Mouse (Mus musculus) frontal cortex, postnatal 36 days (tissue): ENCODE measurements around the gene Npw.
A peak's percentile ranks its signal among the peaks of the same experiment; 100 is the strongest.
"Not testable (repeated sequence)": the region's sequence is repeated elsewhere in the genome, so short reads cannot be mapped to it uniquely, and the experiment has no call there.

Experiments used
- DNase-seq, 2 experiments: peaks; one replicate each; pipeline ENCODE4 v3.0.0; 2022; ENCODE audit warnings: low spot score in 2 of 2

Npw gene

DNA sequence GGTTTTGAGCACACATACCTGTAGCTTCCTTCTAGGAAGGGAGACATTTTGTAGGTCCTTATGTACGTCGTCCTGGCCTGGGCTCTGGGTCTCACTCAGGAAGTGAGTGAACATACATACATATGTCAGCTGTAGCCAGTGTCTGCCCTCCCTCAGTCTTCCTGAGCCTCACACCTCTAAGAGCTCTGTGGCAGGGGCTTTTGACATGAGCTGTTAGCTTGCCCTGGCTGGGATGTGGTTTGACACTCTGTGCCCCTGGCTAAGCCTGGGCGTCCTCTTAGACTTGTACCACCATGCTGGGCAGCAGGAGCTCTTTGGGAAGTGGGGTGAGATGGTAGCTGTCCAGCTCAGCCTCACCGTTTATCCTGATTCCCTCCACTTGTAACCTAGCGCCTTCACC is 13.1 kb upstream of the Npw start:
- DNase-seq = no peak

DNA sequence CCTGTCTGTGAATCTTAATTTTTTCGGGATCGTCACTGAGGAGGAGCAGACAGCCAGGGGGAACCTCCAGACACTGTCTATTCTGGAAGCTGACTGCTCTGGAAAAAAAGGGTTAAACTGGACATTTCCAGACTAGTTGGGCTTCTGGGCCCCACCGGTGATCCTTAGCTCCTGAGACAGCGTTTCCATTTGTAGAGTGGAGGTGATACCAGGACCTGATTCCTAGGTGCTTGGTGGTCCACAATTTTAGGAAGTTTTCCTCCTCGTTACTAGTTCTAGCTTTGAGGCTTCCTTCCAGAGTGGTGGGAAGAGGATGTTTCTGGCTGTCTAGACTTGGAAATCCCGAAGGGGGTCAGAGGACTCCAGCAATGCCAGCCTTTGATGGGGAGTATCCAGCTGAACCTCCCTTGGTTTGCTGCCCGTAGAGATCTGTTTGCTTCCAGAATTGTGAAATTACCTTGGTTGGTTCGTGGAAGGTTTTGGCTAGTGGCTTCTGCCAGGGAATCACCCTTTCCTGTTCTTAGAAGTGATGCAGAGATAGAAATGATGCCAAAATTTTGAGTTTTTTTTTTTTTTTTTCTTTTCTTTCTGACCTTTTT is 12.1 kb upstream of the Npw start:
- DNase-seq = no peak

DNA sequence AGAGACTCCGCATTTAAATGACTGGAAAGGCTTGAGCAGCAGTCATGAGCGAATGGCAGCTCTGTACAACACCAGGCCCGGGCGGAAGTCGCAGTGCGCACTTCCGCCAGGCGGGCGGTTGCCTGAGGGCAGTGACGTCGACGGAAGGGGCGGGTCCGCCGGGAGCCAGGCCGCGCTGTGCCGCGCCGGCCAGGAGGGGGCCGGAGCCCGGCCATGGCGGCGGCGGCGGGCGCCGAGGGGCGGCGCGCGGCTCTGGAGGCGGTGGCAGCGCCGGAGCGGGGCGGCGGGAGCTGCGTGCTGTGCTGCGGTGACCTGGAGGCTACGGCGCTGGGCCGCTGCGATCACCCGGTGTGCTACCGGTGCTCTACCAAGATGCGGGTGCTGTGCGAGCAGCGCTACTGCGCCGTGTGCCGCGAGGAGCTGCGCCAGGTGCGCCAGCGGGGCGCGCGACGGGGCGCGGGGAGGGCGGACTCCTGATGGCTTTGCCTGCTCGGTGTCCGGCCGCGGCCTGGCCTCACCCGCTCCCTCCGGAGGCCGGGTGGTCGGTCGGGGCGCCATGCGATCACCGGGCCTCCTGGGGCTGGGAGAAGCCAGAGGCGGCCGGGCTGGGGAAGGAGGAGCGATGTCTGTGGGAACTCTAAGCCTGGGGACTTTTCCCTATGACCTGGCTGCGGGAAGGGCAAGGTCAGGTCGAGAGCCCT is 11.4 kb upstream of the Npw start, which contains the start of gene Zfp598:
TSS of gene Zfp598 (plus strand) at position 143 of the 701 bp plus-strand sequence.
- DNase-seq = peak; percentile 92 to 95

DNA sequence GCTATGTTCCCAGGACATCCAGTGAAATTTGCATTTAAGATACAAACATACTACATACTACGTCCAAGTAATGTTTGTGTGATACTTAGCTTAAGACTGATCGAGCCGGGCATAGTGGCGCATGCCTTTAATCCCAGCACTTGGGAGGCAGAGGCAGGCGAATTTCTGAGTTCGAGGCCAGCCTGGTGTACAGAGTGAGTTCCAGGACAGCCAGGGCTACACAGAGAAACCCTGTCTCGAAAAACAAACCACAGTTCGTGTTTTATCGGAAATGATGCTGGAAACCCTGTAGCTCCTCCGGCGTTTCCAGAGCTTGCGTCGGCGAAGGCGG is 10.9 kb upstream of the Npw start:
- not testable (repeated sequence) for DNase-seq

DNA sequence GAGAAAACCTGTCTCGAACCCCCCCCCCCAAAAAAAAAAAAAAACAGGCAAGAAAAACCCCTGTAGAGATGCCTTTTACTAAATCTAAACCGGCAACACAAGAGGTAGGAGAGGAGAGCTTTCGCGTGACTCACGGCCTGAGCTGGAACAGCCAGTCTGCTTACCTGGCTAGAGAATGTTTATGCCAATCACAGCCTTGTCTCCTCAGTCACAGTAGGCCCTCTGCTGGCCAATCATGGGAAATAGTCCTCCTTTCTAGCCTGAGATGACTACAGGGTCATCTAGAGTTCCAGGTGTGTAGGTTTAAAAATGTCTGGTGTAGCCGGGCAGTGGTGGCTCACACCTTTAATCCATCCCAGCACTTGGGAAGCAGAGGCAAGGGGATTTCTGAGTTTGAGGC is 9.2 kb upstream of the Npw start:
- peak in 1 of 2 experiments; percentile 46 for DNase-seq

DNA sequence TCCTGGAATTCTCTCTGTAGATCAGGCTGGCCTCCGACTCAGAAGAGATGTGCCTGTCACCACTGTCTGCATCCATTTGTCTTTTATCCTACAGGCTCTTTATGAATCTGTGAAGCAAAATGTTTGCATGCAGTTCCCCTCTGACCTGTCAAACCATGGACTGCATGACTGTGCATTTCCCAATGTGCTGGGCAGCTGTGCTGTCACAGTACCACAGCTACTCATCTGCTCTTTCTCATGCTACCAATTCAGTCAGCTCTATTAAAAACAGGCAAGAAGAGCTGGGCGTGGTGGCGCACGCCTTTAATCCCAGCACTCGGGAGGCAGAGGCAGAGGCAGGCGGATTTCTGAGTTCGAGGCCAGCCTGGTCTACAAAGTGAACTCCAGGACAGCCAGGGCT is 8.8 kb upstream of the Npw start:
- not testable (repeated sequence) for DNase-seq

DNA sequence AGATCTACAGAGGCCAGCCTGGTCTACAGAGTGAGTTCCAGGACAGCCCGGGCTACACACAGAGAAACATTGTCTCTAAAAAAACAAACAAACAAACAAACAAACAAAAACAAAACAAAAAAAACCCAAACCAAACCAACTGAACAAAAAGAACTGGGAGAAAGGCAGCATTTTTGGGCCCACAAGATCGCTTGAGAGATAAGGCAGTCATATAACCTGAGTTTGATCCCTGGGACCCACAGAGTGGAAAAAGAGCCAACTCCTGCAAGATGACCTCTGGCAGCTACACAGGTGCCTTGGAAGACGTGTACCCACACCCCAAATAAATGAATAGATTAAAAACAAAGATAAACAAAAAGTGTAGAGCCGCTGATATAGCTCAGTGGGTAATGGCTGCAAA is 3.3 kb downstream of the Npw start:
- no peak for DNase-seq

DNA sequence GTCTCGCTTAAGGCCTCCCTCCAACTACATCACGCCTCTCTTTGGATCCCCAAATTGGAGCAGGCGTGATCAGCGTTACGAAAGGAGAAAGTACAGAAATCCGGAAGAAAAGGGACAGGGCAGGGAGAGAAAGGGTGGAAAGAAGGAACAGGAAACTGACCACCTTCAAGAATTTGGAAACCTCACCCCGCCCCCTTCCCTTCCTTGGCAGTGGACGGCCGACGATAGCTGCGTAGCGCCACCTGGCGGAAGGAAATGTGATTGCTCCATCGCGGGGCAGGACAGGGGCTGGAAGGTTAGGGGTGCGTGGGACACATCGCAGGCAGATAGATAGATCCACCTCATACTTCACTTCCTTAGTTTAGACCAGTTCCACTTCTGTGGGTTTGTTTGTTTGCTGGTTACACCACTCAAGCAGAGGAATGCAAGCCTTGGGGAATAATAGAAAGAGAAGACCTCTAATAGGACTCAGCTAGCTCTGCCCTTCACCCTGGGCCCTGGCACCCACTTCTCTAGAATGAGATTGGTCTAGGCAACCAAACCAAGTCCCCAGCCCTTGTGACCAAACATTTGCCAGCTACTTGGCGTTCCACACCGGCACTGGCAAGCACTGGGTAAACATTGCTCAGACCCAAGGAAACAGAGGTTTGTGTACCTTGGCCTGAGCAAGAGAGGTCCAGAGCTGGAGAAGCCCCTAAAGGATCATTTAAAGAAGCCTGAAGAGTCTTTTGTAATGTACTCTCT is 4.1 kb downstream of the Npw start:
- peak; percentile 39 to 51 for DNase-seq

DNA sequence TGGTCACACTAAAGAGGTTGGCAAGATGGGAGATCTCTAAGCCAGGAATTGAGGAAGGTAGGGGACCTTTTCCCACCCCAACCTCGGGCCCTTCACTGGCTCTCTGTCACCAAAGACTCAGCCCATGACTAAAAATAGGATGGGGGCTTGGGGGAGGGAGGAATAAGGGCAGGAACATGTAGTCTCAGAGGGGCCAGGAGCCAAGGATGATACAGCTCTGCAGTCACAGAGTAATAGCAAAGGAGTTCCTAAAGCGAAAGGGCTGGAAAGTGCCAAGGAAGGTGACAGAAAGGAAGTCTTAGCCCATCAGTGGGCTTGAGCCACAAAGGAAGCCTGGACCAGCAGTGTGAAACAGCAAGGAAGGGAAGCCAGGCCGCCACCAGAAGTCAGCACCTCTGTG is 6.4 kb downstream of the Npw start:
- no peak for DNase-seq

DNA sequence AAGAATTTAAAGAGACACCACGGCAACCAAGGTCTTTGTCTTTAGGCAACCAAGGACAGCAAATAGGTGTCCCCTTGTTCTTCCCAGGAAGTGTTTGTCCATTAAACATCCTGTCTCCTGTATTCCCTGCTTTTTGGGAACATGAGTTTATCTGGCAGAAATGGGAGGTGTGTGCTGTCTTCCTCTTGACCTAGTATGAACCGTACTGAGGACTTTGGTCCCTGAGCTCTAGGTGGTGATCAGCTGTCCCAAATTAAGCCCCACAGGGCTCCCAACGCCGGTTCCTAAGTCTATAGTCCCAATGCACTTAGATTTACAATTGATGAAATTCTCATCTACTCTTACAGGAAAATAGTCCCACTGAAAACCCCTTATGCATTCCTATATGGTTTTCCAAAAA is 7.5 kb downstream of the Npw start:
- DNase-seq = no peak

DNA sequence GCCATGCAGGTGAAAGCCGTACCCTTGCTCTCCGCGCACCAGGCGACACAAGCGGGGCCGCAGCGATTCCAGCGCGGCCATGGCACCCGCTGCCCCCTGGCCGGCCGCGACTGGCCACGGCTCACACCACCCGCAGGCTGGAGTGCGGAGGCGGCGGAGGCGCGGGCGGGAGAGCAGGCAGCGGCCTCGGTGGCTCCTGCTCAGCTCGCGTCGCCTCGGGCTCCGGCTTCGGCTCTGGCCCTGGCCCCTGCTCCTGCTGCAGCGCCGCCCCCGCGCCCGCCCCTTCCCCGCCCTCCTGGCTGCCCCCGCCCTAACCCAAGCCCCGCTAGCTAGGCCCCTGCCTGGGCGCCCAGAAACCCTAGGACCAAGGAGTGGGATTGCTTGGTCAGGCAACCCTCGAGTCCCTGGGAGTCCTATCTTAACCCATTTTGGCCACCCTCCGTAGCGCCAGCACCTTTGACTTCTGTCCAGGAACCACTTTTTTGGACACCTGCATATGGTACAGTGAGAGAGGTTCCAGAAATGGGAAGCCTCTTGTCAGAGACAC is 8.1 kb downstream of the Npw start, which contains the start of gene Slc9a3r2:
TSS of gene Slc9a3r2 (minus strand) at position 258 of the 547 bp plus-strand sequence.
- DNase-seq = no peak

DNA sequence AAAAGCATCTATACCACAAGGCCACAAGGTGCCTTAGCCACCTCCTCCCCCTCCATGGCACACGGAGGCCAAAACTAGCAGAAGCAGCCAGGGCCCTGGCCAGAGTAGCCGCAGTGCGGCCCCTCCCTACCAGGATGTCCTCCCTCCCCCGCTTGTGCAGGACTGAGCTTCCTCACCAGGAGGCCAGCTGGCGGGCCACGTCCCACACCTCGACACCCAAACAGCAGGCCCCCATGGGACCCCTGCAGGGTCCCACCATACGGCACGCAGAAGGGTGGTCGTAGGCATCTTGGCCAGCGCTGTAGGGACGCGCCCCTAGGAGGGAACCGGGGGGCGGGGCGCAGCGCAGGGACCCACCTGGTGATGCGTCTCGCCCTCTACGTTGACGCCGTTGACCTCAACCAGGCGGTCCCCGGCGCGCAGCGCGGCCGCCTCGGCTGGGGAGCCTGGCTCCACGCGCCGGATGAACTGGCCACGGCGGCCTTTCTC is 8.6 kb downstream of the Npw start:
- no peak for DNase-seq

DNA sequence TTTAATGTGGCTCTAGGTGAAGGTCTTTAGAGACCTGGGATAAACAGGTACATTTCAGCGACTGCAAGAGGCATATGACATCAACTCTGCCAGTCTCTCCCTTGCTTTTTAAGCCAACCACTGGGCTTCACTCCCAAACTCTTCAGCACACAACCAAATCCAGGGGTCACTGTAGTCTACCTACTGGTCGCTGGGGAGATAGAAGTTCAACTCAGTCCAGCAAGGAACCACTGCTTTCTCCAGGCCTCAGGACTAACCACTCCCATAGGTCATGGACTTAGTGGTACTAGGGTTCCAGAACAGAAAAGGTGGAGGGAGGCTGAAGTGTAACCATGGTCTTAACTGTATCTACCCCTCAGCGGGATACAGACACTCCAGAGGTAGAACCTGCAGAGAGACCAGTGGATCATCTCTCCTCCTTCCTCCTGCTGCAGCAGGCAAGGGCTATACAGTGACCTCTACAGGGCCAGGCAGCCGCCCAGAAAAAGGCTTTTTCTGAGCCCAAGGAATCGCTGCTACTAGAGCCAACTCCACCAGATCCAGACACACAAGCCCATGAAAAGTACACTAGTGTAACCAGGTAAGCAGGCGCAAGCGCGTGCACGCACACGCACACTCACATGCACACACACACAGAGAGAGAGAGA is 9.4 kb downstream of the Npw start:
- DNase-seq = no peak

DNA sequence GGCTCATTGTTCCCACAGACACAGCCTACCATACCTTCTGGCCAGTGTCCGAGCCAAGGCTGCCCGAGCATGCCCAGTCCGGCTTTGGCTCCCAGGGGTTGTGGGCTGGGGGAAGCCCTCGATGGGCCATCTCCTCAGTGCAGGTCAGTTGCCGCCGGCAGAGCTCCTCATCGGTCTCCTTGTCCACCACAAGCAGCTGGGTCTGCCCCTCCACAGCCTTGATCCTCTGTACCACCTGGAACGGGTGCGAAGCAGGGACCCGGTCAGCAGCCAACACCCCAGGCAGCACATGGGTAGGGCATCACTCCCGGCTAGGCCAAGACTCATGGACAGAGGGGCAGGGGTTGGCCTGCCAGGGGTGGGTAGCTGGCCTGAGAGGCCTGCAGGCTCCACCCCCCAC is 10.8 kb downstream of the Npw start:
- DNase-seq = no peak

DNA sequence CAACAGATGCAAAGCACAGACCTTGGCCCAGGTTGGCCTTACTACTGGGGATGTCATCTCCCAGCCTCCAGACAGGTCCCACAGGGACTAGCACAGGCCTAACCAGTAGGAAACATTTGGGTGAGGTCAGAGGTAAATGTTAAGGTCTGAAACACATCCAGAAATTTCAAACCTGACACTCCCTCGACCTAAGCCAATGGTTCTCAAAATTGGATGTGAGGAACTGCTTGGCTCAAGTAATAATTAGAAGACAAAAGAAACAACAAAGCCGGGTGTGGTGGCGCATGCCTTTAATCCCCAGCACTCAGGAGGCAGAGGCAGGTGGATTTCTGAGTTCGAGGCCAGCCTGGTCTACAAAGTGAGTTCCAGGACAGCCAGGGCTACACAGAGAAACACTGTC is 11.9 kb downstream of the Npw start:
- DNase-seq = no peak

DNA sequence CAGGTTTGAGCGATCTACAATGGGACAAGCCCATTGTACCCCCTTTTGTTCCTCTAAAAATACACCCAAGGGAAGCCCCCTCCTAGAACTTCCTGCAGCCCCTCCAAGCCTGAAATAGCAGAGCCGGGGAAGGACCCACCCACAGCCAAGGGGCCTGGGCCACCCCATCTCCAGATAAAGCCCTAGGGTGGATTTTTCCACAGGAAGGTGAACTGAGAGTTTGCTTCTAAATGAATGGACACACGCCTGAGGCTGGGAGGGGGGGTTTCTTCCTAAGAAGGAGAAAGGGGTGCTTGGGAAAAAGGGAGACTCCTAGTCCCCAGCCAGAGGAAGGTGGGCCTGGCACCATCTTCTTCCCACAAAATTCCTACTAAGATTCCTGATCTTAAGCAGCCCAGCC is 12.3 kb downstream of the Npw start:
- DNase-seq = no peak

DNA sequence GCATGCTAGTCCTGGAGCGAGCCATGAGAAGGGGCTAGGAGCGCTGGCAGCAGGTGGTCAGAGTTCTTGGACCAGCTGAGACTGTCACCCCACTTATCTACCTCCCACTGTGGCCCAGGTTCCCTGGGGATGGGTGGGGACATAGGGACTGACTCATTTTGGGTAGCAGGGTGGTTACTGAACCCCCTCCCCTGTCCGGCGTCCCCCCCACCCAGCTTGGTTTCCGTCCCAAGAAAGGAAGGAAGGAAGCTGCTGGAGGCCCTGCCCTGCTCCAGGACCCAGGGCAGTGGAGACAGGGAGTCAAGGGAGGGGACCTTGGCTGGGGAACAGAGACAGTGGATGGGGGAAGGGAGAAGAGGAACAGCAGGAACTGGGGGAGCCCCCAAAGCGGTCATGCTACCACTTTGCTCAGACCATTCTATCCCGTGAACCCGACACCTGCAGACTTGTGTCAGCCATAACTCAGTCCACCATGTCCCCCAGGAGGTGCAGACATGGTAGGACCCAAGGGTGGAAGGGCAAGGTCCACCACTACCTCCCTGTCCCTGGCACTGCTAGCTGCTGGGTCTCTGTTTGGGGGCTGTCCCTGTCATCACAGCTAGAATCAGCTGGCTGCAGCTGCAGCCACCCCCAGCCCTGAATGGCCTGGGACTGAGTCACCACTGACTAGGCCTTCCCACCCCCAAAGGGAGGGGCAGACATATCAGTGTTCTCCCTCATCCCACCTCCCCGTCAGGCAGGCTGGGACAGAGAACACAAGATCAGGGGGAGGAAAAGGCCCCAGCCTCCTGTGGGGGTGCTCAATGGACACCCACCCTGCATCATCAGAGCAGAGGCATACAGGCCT is 13.2 kb downstream of the Npw start:
- no peak for DNase-seq

DNA sequence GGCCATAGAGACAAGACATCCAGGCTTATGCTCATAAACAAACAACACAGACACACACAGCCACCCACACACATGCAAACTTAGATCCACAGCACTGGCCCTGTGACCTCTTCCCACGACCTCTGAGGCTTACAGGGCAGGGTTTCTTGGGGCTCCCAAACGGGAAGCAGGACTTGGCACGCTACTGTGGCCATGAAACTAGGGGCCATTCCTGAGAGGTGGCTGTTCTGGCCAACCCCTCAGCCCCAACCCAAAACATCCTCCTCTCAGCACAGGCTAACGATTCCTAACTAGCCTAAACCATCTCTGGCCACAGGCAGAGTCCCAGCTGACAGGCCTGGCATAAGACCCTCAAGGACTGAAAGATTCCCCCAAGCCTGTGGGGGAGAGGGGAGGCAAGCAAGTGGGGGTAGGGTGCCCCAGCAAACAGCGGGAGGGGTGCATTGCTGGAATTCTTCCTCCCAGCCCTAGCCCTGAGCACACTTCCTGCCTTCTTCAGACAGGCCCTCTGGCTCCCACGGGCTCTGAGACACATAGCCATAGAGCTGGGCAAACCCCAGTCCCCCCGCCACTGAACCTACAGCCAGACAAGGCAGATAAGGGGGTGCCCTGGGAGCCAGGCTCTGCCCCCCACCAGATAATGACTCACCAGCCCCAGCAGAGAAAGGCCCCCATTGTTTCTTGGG is 14.1 kb downstream of the Npw start:
- no peak for DNase-seq

DNA sequence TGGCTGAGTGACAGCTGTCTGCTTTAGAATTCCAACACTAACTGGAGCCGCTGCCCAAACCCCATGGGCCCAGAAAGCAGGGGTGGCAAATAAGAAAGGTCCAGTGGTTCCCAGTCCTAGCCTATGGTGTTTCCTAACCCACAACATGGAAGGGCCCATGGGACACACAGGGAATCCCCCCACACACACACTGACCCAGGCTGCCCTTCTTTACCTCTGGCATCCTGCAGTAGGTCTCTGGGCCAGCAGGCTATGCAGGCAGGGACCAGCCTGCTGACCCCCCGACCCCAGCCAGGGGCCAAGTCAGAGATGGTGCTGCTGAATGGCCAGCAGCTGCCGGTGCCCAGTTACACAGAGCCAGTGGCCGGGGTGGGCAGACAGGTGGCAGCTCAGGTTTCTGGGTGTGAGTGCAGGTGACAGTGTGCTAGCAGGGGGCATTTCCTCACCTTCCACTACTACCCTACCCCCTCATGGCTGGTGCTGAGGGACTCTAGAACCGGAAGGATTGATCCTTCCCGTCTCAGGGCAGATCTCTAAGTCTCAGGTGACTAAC is 15.4 kb downstream of the Npw start:
- DNase-seq = no peak

DNA sequence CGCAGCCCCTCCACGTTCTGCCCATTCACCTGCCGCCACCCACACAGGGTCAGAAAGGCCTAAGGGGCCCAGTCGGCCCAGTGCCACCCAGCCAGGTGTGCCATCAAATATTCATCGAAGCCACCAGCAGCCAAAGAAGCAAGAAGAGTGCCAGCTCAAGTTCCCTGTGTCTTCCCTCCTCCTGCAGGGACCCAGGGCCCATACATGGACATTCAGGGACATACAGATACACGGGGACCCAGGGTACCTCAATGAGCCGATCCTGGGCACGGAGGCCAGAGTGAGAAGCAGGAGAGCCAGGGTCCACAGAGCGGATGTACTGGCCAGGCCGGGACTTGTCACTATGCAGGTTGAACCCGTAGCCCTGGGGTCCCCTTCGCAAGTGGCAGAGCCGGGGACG is 16.3 kb downstream of the Npw start:
- DNase-seq = no peak
